Mouse (Mus musculus) c-Kit-positive CD71-positive TER-119-positive erythroid progenitor cells, embryonic 14.5 days (primary cell): Measurements from ENCODE around the gene Ermp1.

Experiments used
- DNase-seq: peaks from one replicate; pipeline ENCODE4 v3.0.0-alpha.2; 2013; ENCODE audit warnings: low spot score

The Ermp1 gene

DNA sequence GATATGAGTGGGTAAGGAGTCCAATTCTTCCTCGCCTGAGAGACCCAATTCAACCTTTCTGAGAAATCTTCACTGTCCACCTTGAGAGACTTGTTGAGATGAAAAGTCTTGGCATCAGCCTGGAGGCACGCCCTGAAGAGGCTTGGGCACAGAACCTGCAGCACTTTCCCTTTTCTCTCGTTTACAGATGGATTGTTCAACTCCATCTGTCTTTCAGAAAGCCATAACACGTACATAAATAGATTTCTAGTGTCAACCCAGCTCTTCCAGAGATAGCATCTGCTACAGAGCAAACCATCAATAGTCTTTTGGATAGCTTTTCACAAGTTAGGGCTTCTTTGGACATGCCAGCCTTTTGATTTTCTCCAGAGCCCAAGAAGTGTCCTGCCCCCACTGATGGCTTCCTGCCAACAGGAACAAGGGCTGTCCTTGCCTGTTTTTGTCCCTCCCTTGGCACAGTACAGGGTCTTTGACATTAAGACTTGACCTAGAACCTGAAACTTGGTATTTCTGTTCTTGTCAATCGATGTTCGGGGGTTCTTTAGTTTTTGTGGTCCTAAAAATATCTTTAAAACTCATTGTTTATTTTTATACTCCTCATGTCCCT, 13.9 kb upstream of the Ermp1 start:
- no peak for DNase-seq

DNA sequence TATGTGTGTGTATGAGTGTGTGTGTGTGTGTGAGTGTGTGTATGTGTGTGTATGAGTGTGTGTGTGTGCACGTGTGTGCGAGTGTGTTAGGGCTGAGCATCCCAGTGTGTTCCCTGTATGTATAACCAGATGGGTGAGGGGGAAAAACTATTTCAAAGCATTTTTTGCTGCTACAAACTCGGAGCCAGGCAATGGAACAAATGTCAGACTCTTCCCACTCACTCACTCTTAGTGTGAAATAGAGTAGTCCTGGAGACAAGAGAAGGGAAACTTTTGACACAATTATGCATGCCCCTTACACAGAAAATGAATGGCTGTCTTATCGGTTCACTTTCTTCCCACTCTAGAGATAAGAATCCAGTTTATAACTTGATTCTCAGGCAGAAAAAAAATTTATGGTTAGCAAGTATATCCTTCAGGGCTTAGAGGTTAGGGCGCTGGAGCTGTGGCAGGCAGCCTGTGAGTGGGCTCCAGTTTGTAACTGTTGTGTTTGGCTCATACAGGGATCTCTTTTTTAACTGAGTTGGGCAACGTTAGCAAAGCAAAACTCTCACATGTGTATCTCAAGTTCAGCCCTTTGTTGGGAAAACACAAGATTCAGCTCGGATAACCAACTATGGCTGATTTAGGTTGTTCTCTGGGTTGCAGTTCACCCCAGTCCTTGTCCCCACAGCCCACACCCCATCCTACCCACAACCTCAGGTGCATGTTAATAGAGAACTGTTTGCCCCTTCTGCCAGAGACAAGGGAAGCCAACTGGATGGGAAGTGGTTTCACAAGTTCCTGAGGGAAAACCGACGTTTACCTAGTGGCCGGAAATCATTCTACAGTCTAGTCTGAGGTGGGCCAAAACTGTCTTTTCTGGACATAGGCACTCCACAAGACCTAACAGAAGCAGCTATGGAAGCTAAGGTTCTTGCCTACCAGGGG, 12.9 kb upstream of the Ermp1 start:
- no peak for DNase-seq

DNA sequence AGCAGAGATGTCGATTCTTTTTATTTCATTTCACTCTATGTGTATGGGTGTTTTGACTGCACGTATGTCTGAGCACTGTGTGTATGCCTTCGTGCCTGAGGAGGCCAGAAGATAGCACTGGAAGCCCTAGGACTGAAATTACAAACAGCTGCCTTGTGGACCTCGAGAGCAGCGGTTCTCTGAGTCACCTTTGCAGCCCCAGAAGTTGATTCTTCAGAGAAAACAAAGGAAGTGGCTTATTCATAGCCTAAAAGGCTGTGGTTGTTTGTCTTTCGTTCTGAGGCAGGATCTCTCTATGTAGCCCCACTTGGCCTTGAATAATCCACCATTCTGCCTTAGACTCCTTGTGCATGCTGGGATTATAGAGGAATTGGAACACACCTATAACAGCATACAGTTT, 11.5 kb upstream of the Ermp1 start:
- DNase-seq: no peak

DNA sequence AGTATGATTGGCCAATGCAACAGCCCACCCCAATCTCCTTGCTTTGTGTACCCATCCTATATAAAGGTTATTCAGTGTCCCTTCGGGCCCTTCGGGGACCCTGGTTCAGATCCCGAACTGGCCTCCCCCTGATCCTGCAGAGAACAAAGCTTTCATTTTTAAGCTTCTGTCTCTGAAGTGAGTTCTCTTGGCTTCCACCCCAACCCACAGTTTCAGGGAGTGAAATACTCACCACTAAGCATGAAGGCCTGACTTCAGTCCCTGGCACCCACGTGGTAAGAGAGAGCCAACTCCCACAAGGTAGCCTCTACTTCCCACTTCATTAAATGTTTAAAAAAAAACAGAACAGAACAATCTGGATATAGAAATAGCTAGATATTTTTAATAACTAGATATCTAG, 10.6 kb upstream of the Ermp1 start:
- no peak for DNase-seq

DNA sequence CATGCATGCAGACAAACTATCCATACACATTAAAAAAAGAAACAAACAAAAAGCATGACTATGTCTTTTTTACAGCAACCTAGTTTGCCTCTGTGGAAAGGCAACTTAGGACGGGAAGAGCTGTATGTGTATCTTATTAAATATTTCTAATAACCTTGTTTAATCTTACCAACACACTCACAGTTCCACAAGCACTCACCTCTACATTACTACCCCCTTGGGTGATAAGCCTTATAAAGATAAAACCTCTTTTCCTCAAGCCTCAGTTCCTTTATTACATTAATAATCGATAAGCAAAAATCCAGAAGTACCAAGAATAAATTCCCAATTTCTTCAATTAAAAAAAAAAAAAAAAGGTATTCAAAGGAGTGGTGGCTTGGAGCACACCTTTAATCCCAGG, 9.3 kb upstream of the Ermp1 start:
- DNase-seq: no peak

DNA sequence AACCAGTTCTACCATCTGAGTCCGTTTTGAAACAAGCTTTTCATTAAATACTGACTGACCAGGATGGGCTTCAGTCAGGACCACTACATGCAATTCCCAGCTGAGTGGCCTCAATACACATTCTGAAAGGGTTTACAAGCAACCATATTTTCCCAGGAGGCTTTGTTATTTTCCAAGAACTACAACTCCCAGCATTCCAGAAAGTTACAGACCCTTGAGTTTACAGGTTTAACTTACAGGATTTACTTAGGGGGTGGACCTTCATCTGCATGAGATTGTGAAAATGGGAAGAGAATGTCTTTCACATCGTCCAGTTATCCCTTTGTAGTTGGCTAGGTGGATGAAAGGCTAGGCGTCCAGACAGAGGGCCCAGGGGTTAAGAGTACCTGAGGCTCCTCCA, 8.8 kb upstream of the Ermp1 start:
- no peak for DNase-seq

DNA sequence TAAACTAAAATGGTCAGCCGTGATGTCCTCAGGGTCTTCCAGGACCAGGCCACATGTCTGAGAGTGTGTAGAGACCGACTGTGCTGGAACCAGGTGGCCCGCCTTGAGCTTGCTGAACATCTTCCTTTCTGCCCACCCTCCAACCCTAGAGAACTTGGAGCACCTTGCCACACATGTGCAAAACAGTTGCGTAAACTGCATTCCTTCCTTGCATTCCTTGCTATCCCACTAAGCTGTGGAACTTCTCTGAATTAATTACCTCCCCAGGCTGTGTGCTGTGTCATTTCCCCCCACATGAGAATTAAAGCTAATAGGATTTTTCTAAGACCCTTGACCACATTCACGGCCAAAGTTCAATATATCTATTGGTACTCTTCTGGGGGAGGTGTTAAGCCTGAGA, 8.4 kb upstream of the Ermp1 start:
- DNase-seq: no peak

DNA sequence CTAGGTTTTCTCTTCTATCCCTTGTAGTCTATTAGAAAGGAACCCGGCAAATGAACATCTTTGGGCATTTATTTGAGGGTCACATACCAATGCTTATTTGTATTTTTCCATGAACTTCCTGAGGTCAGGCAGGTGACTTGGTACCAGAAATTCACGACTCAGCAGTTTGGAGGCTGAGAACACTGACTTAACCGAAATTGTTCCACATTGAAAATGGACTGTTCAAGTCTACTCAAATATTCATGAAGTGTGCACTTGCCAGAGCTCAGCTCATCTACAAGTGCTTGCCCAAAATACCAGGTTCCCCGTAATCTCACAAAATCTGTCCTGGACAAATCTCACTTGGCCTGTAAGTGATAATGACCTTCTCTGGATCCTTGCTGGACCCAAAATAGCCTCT, 7.8 kb upstream of the Ermp1 start:
- no peak for DNase-seq

DNA sequence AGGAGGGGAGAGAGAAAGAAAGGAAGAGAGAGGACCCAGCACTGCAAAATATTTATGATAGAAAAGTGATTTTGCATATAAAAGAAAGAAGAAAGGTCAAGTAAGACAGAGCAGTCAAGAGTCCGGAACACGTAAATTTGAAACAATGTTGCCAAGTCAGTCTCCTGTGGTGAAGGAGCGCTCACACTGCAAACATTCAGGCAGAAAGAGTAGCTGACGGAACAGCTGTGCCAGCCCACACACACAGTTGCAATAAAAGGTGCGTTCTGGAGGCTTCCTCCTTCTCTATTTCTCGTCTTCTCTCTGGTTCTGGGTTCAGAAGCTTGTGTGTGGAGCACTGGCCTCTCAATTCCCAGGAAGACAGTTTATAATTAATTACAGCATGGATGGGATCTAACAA, 6.9 kb upstream of the Ermp1 start:
- no peak for DNase-seq

DNA sequence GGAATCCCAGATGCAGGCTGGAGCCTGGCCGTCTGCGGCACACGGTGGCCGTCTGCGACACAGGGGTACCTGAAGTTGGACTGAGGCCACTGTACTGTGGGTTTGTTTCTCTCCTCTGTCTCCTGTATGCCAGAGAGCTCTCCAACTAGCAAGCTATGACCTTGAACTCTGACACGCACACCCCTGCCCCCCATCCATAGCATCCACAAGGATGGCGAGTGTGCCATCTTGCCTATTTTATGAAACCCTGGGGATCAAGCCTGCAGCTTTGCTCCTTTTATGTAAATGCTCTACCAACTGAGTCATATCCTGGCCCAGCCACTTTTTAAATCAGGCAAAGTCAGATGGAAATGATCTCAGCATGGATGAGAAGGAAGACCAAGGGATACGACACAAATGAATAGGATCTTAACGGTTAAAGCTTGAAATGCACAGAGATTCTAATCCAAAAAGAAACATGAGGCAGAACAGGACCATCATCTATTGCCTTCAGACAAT, 5.6 kb upstream of the Ermp1 start:
- no peak for DNase-seq

DNA sequence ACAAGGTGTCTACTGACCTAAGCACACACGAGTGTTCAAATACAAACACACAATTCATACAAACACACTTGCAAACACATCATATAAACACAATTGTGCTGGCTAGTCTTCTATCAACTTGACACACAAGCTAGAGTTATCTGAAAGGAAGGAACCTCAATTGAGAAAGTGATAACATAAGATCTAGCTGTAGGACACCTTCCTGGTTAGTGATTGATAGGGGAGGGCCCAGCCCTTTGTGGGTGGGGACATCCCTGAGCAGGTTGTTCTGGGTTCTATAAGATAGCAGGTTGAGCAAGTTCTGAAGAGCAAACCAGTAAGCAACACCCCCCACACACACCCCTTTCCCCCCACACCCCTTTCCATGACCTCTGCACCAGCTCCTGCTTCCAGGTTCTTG, 1.5 kb upstream of the Ermp1 start:
- peak; percentile 70 for DNase-seq

DNA sequence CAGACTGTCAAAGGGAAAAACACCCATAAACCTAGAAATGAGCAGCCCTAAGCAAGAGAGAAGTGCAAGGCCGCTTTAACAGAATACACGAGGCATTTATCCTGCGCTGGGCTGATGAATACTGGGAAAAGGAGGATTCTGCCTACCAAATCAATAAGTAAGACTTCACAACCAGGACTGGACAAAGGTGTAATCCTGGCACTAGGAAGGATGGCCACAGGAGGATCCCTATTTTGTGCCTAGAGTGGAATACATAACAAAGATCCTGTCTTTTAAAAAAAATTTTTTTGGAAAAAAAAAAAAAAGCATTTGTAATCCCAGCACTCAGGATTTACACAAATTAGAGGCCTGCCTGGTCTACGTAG, 317 bp upstream of the Ermp1 start:
- DNase-seq: no peak

DNA sequence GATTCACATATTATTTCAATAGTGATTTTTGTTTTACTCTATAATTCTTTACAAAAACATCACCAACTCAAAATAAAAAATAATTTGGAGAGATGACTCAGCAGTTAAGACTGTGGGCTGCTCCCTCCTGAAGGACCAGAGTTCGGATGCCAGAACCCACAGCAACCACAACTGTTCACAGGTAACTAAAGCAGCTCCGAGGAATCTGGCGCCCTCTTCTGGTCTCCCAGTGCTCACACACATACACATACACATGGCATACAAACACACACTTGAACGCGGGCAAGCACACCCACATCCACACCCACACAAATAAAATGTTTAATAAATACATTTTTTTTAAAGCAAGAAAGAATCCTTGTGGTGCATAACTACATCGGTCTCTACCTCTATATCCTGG, 3.5 kb downstream of the Ermp1 start:
- peak; percentile 29 for DNase-seq

DNA sequence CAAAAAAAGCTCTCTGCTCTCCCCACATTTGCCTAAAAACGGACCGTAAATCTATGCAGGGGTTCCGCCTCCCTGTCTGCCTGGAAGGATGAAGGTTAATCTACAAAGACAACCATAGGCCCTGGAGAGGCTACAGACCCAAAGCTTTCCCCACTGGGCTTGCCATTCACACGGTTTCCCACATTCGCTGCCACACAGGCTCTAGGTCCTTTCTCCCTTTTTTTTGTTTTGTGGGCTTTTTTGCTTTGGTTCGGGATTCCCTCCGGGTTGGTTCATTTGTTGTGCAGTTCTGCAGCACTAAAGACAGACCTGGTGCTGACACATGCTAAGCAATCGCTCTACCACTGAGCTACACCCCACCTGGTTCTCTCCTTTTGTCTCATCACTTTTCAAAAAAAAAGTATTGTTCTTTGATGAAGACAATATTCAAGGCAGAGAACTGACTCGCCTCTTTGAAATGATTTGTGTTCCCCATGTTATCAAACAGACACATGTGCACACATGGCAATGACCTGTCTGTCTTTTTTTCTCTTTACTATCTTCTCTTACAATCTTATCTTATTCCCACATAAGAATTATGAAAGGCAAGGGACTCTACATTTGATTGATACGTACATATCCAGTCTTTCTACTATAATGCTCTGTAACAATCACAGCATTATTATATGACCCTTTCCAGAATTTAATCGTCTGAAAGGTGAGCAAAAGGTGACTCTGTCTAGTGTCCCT, 4.9 kb downstream of the Ermp1 start:
- no peak for DNase-seq

DNA sequence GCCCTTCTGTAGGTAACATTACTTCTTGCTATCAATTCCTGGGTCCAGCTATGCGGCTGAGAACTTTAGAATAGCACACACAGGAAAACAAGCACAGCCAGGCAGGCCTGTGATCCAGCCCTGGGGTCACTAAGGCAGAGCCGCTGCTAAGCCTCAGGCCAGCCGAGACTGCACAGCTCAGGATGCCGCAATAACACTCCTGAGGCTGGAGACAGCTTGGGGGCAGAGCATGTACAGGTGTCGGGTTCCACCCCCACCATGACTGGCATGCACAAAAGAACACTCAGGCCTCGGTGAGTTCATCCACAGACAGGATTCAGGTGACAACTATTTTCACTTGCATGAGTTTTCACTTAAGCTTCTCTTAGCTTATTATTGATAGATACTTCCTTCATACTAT, 6.0 kb downstream of the Ermp1 start:
- DNase-seq: no peak

DNA sequence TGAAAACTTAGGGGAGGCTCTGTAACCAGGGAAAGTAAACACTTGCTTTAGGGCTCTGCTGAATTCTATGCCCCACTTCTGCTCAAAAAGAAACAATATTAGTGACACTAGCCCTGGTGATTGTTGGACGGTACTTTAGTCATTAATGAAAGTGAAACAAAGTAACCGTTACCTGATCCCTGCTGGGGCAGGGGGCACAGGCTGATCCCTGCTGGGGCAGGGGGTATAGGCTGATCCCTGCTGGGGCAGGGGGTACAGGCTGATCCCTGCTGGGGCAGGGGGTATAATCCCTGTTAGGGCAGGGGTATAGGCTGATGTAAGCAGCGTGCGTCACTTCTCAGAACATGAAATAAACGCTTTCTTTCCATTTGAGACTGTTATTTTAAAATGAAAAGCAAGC, 6.7 kb downstream of the Ermp1 start:
- no peak for DNase-seq

DNA sequence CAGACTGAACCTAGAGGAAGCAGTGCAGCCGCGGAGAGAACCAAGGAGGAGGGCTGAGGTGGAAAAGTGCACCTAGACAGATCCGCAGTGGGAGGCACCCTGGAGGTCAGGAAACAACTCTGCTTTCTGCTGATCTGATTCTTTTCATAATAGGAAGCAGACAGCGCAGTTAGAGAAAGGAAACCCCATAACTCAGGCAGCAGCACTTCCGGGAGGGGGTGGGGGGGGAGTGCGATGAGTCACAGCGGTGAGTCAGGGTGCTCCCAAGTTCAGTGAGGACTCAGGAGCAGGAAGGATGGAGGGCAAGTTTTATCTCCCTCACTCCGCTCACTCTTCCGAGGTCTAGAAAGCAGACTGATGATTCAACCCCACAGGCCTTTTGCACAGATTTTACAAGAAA, 7.2 kb downstream of the Ermp1 start:
- no peak for DNase-seq

DNA sequence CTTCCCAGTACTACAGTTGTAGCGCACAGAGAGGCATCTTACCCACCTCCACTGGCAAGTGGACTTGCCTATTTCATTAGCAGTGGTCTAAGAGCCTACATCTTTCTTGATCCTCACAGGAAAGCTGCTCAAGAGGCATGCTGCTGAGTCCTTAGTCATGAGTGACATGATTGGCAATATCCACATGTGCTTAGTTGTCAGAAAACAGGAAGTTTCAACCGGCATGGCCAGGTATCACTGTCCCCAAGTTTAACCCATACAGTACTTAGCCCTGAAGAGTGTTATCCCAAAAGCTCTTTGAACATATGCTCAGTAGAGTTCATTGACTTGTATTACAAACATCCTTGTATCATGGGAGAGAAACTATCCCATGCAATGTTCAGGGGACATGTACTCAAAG, 36.1 kb downstream of the Ermp1 start:
- no peak for DNase-seq

DNA sequence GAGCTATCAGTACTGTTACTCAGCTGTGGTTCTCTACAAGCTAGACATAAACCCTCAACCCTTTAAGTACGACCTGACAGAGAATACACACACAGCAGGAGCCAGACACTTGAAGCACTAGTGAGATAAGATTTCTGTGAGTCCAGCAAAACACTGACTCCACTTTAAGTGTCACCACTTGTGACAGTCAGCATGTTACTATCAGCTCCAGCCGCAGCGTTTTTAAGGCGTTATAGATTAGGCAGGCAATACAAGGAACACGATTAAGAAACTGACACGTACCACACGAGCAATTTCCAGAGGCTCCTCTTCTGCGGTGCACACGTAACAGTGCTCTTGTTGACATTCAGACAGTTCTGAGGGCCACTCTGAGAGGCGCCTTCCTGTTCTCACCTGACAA, 37.3 kb downstream of the Ermp1 start:
- peak; percentile 74 for DNase-seq

DNA sequence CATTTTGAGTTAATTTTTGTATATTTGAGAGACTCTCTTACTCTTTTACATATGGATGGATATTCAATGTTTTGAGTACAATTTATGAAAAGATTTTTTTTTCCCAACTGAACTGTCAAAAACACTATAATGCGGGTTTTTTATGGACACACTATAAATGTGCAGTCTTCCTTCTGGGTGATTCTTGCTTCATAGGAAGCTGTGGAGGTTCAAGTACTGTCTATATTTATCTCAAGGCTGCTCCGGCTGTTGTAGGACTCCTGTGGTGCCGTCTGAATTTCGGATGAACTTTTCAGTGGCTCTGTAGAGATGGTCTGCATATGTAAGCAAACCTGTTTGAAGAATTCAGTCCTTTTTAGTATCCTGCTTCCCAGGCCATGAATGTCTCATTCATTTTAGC, 40.0 kb downstream of the Ermp1 start:
- DNase-seq: no peak

DNA sequence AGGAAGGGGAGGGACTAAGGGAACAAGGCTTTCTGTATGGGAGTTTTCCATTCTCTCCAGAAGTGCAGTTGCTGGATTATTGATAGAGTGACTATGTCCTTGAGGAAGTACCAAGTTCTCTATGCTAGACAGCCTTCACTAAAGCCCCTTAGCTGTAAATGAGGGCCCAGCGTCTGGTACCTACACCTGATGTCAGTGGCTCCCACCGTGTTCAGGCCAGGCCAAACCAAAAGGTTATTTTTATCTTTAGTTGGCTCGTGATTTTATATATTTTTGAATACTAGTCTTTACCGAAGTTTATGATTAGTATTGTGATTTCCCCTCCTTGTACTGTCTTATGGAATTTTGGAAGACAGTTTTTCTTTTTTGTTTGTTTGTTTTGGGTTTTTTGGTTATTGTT, 40.7 kb downstream of the Ermp1 start:
- DNase-seq: no peak

DNA sequence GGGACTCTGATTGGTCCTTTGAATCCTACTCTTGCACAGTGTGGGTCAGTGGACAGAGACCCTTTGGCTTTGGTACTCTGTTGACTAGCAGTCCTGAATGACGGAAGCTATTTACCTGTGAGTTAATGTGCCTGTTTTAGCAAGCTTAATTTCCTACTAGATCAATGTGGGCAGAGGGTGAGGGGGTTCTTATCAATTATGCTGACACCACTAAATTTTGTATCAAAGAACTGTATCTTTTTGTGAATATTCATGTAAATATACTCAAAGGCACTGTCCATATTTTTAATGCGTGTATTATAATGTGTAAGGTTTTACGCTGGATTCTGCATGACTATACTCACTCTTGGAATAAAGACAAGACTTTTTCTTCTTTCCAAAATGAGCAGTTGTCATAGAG, 43.6 kb downstream of the Ermp1 start:
- DNase-seq: no peak
